Mouse (Mus musculus) retina, adult 2 months (tissue): ENCODE measurements at regions not wholly inside any gene's neighbourhood (a gene's known extent, or its start where the extent isn't known, plus 50 kb on each side); places are given as distances from the start of the nearest gene placed in this dataset.
"Not testable (repeated sequence)": the region's sequence is repeated elsewhere in the genome, so short reads cannot be mapped to it uniquely, and the experiment has no call there.

Source experiments
- DNase-seq: peaks from one replicate; pipeline ENCODE4 v3.0.0-alpha.2; 2012; ENCODE audit warnings: low read depth, low spot score

DNA sequence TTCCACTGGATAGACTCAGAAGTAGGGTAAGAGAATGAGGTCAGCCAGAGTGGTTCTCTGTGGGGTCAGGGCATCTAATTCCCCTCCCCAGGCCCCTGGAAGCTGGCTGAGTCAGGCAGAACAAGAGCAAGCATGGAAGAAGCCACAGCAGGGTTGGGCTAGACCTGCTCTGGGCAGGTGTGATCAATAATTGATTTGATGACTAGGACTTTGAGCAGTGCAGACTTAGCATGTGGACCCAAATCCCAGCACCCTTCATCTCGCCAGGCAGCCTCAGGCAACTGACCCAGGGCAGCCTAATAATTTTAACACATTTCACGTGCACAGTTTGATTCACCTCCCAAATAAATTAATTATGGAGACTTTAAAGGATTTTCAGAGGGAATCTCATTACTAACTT is 67.2 kb downstream of the Qdpr start:
- no peak for DNase-seq

DNA sequence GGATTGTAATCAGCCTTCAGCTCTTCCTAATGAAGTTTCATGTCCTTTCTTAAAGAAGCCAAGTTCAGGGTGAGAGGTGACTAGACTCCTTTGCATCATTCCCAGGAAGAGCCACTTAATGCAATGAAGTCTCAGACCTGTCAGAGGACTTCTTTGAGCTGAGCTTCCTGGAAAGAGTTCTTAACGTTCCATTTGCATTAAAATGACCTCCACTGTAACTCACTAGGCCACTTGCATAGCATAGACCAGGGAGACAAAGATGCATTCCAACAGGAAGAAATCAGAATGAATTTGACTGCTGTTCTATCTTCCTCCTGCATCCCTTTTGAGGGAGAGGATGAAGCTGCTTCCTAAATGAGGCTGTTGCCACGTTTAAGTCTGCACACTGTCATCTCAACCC is 71.5 kb downstream of the Qdpr start:
- DNase-seq = no peak

DNA sequence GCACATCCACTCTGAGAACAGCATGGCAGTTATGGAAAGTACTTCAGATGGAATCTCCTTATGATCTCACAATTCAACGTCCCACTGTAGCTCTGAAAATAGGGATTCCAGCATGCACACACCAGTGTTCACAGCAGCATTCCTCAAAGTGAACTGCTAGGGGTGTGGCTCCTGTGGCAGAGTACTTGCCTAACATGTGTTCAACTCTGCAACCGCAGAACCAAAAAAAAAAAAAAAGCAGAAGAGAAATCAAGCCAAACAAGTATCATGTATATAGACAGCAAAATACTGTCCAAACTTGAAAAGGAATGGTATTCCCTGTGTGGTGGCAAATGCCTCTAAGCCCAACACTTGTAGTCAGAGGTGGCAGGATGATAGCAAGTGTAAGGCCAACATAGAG is 77.0 kb downstream of the Qdpr start:
- no peak for DNase-seq

DNA sequence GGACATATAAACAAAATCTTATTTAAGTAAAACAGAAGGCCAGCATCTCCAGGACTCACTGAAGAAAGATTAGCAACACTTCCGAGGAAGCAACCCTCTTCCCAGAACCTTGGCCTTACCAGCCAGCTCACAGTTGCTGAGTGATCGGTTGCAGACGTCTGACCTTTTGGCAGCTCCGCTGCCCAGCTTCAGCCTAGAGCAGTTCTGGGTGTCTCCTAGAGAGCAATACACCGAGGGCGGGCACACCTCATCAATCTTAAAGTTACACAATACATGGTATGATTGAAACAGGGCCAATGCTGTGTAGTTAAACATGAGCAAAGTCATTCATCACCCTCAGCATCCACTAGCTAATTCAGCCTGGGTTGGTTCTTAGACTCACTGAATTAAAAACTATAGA is 81.6 kb downstream of the Qdpr start:
- DNase-seq = no peak

DNA sequence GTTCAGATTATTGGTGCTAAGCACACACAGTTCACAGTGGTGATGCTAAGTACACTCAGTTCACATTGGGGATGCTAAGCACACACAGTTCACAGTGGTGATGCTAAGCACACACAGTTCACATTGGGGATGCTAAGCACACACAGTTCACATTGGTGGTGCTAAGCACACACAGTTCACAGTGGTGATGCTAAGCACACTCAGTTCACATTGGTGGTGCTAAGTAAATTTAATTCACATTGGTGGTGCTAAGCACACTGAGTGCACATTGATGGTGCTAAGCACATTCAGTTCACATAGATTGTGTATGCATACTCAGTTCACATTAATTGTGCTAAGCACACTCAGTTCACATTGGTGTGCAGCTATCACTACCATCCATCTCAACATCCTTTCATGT is 89.8 kb downstream of the Qdpr start:
- DNase-seq = no peak

DNA sequence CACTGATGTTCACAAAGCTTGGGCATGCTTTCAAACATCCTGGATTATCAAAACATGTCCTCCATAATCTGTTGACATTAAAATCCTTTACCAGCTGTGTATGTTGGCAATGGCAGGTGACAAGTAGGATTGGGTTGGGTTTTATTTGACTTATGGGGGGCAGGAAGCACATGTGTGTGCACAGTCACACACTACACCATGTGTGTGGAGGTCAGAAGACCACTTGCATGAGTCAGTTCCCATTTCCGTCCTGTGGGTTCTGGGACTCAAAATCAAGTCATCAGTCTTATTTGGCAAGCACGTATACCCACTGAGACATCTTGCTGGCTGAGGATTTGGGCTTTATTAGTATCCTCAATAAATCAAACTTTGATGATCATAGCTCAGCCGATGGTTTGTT is 109.6 kb downstream of the Qdpr start:
- DNase-seq = no peak

DNA sequence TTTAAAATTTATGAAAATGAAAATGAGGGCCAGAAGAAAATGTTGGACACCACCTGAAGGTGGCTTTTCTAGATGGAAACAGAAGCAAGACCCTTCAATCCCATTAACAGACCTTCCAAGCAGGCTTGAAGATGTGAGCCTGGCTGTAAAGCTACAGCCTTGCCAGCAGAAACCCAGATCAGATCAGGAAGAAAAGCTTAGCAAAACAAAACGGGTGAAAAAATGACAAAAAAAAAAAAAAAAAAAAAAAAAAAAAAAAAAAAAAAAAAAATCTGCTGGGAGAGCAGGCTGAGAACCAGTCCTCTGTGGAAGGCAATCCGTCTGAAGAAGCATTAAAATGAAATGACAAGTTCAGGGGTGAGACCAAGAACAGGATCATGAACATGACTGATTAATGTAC is 113.2 kb downstream of the Qdpr start:
- DNase-seq = no peak

DNA sequence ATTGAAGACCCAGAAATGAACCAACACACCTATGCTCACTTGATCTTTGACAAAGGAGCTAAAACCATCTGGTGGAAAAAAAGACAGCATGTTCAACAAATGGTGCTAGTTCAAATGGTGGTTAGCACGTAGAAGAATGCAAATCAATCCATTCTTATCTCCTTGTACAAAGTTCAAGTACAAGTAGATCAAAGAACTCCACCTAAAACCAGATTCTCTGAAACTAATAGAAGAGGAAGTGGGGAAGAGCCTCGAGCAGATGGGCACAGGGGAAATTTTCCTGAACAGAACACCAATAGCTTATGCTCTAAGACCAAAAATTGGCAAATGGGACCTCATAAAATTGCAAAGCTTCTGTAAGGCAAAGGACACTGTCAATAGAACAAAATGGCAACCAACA is 125.6 kb downstream of the Qdpr start:
- not testable (repeated sequence) for DNase-seq

DNA sequence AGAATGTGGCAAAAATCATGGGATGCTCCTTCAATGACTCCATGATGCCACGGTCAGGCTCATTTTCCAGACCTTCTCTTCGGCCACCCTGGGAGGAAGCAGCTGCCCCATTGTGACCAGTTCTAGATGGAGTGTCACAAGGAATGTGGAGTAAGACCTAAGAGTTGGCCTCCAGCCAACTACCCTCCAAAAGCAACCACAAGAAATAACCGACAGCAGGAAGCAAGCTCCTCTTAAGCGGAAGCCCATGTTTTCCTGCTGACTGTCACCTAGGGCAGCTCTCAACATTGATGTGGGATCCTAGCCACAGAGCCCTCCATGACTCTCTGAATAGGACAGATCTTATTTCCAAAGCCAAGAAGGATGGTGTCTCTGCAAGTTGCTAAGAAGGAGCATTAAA is 126.5 kb downstream of the Qdpr start:
- DNase-seq = no peak

DNA sequence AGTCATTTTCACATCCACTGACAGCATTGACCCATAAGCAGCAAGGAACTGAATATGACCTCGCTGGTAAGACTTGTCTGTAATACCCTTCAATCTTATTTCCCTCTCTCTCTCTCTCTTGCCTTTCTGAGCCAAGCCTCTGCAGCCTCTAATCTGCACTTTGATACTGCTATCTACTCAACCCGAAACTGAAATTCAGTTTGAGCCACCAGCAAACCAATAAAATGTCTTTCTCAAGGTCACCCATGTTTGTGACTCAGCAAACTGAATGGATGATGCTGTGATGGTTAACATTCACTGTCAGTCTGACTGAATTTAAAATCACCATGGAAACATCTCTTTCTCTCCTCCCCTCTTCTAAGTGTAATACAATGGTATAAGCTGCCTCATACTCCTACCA is 132.0 kb downstream of the Qdpr start:
- DNase-seq = no peak

DNA sequence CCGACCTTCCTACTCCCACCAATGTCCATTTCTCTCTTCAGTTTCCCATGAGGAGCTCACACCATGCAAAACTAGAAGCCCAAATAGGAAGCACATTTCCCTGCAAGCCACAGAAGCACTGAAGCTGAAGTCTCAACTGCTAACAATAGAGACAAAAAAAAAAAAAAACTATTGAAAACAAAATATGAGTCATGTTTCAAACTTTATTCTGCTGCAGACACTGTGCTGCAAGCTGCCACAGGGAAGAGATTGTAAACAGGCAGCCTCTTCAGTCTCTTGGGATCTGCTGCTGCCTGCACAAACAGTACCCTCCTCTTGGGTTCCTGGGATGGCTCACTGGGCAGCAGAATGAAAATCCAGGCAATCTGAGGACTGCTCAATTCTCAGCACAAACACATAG is 148.9 kb downstream of the Qdpr start:
- no peak for DNase-seq

DNA sequence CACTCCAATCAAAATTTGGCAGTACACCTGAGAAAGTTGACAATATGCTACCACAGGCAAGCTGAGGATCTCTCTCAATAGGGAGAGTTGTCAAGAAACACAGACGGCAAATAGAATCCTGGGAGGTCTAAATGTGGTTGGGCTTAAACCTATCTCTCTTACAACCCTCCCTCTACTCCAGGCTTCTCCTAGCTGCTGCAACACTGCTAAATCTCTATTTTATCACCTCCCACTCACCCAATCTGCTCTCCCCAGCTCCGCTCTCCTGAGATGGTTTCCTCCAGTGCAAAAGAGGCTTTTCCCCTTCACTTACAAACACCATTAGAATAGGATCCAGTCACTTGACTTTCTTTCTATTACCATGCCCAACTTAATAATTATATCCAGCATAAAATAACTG is 151.2 kb downstream of the Qdpr start:
- DNase-seq = no peak

DNA sequence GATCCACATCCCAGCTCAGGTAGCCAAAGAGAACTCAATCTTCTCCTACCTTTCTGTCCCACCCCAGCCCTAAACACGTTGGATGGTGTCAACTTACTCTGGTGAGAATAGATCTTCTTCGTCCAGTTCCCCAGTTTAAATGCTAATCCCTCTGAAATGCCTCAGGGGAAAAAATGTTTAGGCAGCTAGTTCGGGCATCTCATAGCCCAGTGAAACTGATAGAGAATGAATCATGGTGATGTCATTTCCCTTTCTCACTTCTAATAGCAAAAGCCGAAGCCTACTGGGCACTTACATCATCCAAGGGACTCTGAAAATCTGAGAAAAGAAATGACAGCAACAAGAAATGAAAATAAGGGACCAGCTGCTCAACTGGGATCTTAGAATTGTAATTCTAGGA is 154.9 kb downstream of the Qdpr start:
- no peak for DNase-seq

DNA sequence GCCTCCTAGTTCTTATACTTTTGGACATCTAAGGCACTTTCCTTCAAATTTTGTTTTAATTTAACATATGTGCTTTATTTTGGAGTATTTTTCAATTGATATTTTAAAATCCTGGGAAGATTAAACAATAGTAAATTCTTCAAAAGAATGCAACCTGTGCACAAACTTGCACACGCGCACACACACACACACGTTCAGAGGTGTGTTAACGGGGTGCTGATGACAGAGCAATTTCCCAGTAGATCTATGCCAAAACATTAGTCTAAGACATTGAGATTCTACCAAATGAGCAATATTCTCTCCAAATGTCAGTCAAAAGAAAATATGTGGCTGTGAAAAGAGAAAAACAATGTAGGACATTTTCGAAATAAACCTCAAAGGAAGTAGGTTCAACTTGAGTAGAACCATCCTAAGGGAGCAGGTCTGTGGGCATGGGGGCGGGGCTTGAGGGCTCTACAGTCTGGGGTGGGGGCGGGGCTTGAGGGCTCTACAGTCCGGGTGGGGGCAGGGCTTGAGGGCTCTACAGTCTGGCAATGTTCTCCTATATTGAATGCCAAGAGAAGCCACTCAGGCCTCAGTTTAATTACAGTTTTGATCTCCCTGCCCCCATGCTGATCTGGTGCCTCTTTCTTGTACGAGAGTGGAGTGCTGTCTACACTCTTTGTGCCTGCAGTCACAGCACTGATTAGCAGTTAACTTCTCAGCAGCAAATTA is 157.0 kb downstream of the Qdpr start:
- DNase-seq = no peak

DNA sequence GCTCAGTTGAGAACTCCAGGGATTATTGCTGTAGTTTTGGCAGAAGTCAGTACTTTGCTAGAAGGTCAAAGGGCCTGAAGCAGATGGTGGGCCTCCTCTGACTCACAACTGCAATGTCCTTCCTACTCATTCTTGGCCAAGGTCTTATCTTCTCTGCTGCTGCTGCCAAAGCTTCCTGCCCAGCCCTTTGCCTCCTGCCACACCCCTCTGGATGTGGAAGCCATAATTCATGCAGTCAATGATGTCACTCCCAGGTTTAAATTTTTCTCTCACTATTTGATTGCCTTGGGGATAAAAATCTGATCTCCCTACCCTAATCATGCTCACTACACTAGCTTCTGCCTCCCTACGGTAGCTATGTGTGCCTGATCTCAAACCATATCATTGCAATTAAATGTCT is 157.7 kb downstream of the Qdpr start:
- no peak for DNase-seq

DNA sequence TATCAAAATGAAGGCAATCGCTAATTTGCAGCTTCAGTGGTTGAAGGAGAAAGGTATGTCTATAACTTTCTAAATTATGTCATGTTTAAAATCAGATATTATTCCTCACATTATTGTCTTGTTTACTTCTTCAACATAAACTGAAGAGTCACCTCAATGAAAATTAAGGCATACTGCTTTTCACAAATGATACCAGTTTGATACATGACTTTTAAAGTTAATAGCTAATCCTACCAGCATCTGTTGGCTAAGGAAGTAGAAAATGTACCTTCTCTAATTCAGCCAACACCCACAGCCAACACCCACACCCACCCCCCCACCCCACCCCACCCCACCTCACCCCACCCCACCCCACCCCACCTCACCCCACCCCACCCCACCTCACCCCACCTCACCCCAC is 158.3 kb downstream of the Qdpr start:
- no peak for DNase-seq

DNA sequence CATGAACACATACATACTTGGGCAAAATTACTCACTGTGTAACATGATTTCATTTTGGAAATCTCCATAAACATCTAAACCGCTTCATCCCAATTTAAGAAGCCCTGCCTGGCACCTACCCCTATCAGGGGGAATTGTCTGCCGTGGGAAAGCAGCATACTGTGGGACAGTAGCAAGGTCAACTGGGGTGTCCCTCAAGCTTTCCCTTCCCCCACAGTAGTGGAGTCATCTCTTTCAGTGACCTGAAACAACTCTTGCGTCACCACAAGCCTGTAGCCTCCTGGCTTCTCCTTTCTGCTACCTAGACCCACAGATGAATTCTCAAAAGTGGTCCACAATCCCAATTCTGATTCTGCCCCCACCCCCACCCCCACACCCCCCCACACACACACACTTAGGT is 158.8 kb downstream of the Qdpr start:
- no peak for DNase-seq

DNA sequence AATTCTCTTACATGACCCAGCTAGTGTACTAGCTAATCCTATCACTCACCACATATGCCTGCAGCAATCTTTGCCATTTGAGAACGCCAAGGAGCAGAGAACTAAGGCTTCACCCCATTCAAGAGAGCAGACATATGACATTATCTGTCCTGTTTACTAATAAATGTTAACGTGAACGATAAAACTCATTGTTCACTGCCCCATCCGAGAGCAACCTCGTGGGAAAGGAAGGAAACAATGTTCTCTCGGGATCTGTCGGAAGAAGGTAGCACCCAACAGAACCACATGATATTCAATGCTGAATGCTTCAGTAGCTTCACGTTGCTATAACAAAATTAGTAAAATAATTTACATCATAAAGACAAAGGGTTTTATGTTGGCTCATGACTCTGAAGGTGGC is 163.6 kb downstream of the Qdpr start:
- DNase-seq = no peak

DNA sequence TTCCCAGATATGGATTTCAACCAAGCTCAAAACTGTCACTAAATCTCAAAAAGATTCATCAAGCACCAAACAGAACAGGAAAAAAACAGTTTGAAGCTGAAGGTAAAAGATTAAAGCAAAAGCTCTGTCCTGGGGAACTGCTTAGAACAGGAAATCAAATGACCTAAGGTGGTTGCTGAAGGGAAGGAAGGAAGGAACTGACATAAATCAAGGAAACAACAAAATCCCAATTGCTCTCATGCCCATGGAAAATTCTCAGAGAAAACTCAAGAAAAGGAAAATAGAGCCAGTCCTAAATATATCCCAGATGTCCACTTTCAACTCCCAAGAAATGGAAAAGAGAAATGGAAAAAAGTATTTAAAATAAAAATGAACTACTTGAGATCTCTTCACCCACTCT is 165.4 kb downstream of the Qdpr start:
- no peak for DNase-seq

DNA sequence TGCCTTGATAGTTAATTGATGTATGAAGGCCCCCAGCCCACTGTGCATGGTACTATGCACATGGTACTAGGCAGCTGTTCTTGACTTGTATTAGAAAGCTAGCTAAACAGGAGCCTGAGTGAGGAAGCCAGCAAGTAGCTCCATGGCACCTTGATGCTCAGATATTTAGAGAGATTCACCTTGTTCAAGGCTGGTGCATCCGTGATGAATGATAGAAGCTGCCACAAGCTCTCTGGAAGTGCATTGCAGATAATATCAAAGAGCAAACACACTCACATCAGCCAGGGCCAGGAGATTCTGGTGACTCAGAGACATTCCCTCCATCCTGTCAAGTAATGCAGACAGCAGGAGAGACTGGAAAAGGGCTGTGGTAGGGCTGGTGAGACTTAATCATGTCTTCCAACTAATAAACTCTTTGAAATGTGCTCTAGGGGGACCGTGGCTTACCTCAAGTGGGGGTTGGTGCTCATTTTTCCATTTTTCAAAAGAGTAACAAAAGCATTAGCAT is 166.1 kb downstream of the Qdpr start:
- no peak for DNase-seq

DNA sequence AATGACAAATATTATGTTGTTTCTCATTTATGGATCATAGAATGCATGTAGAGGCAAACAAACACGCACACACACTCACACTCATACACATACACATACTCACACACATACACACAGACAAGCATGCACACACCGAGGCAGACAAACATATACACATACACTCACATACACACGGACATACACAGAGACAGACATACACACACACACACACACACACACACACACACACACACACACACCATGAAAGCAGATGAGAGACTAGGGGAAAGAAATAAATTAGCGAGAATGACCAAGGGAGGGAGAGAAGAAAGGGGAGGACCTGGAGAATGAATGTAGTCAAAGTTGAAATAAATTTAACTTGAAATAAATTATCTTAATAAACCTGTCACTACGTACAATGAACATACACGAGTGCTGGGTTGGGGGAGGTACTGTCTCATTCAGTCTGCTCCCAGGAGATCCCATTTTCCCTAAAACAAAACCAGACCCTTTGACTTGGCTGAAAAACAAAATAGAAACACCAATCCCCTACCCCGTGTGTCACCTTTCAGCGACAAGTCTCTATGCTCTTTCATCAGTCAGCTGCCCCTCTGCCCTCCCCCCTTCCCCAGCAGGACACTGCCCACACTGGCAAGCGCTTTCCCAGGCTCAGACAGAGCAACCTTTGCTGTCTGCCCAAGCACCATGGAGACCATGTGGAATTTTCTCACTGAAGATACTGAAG is 167.7 kb downstream of the Qdpr start:
- DNase-seq = no peak

DNA sequence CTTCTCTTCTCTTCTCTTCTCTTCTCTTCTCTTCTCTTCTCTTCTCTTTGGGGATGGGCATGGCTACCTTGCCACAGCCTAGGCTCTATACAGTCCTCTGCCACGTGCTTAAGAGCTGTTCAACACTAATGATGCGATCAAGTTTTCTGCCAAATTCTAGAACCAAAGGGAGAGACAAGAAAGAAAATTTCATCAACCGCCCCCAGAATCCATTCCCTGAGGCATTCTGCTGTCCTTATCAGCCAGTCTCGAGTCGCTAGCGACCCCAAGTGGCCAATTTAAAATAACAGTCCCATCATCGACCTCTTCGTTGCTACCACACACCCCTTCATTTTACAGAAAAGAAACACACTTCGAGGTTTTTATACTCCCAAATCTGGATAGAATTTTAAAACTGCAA is 171.5 kb downstream of the Qdpr start:
- DNase-seq = peak; percentile 38

DNA sequence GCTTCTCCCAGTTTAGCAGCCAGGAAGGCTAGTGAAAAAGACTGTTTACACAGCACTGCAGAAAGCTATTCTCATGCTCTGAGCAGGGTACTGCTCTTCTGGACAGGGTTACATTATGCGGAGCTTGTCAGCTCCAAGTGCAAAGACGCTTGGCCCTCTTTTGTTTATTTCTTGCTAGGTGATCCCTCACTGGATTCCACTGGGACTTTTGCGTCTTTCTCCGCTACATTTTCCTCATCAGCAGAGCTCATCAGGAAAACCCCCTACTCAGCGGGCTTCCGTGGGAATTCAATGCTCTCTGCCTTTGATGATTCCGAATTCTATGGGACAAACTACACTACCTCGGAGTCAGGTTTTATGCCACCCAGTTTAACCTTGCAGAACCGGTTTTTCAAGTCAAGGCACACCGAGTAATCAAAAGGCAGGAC is 172.0 kb downstream of the Qdpr start:
- DNase-seq = no peak
